ENCODE assay signal across 23 mouse cellular contexts in the genomic region with DNA sequence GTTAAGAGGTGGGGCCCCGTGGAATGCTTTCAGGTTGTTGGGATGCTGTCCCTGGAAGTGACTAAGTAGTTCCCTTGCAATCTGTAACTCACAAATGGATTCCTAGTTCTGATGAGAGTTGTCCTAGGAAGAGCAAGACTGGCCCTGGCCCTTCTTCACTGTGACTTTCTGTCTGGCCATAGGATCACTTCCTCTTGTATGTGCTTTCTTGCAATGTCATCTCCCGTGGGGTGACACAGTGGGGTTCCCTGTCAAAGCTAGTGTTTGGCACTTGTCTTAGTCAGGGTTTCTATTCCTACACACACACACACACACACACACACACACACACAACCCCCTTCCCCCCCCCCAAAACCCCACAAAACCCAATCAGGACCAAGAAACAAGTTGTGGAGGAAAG.
"Had no signal": no experiment of that assay in that cellular context is flagged by ENCODE, and none has a peak within 500 bp of the region (broad histone marks: within the 10 kb centered on the region; RNA-seq: fewer than 3 reads in every experiment).

No protein-coding gene starts in this region.

- H3K36me3 ChIP-seq: limb, embryonic 12.5 days; limb, embryonic 15.5 days; liver, embryonic 13.5 days; midbrain, embryonic 10.5 days; midbrain, embryonic 13.5 days; neural tube, embryonic 12.5 days; neural tube, embryonic 15.5 days had no signal

- ATAC-seq: intestine, postnatal 0 days; midbrain, embryonic 13.5 days; midbrain, embryonic 16.5 days had no signal

- H3K27me3 ChIP-seq: limb, embryonic 12.5 days; limb, embryonic 15.5 days; liver, embryonic 13.5 days; megakaryocyte, embryonic 14.5 days; midbrain, embryonic 13.5 days; neural tube, embryonic 12.5 days; neural tube, embryonic 15.5 days had no signal

- H3K9me3 ChIP-seq: limb, embryonic 12.5 days; limb, embryonic 15.5 days; liver, embryonic 13.5 days; megakaryocyte, embryonic 14.5 days; midbrain, embryonic 10.5 days; midbrain, embryonic 13.5 days; neural tube, embryonic 12.5 days; neural tube, embryonic 15.5 days had no signal

- DNase-seq: kidney, adult 2 months; kidney, postnatal 10 days; kidney, postnatal 36 days; left cerebral cortex, postnatal 4 days; liver, embryonic 13.5 days; lung, adult 2 months; lung, postnatal 14 days; lung, postnatal 4 days; retina, postnatal 1 day; right cerebral cortex, postnatal 14 days; right cerebral cortex, postnatal 4 days; thymus, adult 2 months; thymus, postnatal 14 days; thymus, postnatal 4 days had no signal

- H3K4me3 ChIP-seq: limb, embryonic 12.5 days; limb, embryonic 15.5 days; liver, embryonic 13.5 days; megakaryocyte, embryonic 14.5 days; midbrain, embryonic 10.5 days; midbrain, embryonic 13.5 days; neural tube, embryonic 12.5 days; neural tube, embryonic 15.5 days had no signal

- H3K4me1 ChIP-seq: liver, embryonic 13.5 days; neural tube, embryonic 12.5 days; neural tube, embryonic 15.5 days had no signal

- H3K27ac ChIP-seq: limb, embryonic 12.5 days; limb, embryonic 15.5 days; liver, embryonic 13.5 days; midbrain, embryonic 10.5 days; midbrain, embryonic 13.5 days; neural tube, embryonic 12.5 days; neural tube, embryonic 15.5 days had no signal
